Mouse (Mus musculus) small intestine, adult 2 months (tissue): ENCODE results near the gene Car5b. TPM values are rescaled to one million over a fixed set of nuclear protein-coding genes. Genes with fewer than 3 reads are reported as not detected.

Experiments used
- H3K27ac ChIP-seq: fragments of 200-500 bp; 2 replicates; pipeline ENCODE4 v1.5.1; 2012; ENCODE audit warnings: low read depth, low read length, control low read depth, inconsistent platforms; ENCODE audit not compliant: insufficient read depth
- H3K27me3 ChIP-seq: fragments of 200-500 bp; 2 replicates; pipeline ENCODE4 v1.6.1; 2012; ENCODE audit warnings: mild to moderate bottlenecking, moderate library complexity, low read length, inconsistent platforms; ENCODE audit not compliant: control insufficient read depth, insufficient read depth
- H3K36me3 ChIP-seq: fragments of 200-500 bp; 2 replicates; pipeline ENCODE4 v1.6.1; 2012; ENCODE audit warnings: mild to moderate bottlenecking, low read length, control low read depth, inconsistent platforms; ENCODE audit not compliant: control insufficient read depth, insufficient read depth
- H3K4me1 ChIP-seq: fragments of 200-500 bp; 2 replicates; pipeline ENCODE4 v1.6.1; 2012; ENCODE audit warnings: low read length, inconsistent platforms, mixed read lengths; ENCODE audit not compliant: control insufficient read depth, insufficient read depth, insufficient read length
- H3K4me3 ChIP-seq: fragments of 200-500 bp; 2 replicates; pipeline ENCODE4 v1.5.1; 2012; ENCODE audit warnings: low read depth, mild to moderate bottlenecking, control low read depth, inconsistent platforms, low read length, moderate library complexity
- CTCF ChIP-seq: fragments of 200-500 bp; IDR thresholded peaks from 2 replicates; pipeline ENCODE4 v1.5.1; 2012; ENCODE audit warnings: low read depth, mild to moderate bottlenecking, control low read depth, inconsistent platforms, low read length, moderate library complexity, mixed read lengths; ENCODE audit not compliant: insufficient replicate concordance, insufficient read length; ENCODE audit errors: extremely low read depth
- POLR2A ChIP-seq: fragments of 200-500 bp; IDR thresholded peaks from 2 replicates; pipeline ENCODE4 v1.6.1; 2012; ENCODE audit warnings: low read depth, mild to moderate bottlenecking, control low read depth, inconsistent platforms, low read length, moderate library complexity
- WGBS: fragments of 180-500 bp; shearing (Covaris S2); methylation state at CpG from one replicate; pipeline ENCODE4 v1.1.7; 2018; 5-methylcytosine and 5-hydroxymethylcytosine counted together
- polyA plus RNA-seq: library from polyadenylated mRNA; depleted of rRNA; stranded (reverse); fragments of >200 nt; gene quantifications from 2 replicates; pipeline ENCODE4 v1.2.3, GENCODE M21; 2012

Gene Car5b
- polyA plus RNA-seq, 1 experiment: 0.16 TPM

GRCm38 (mm10) chrX:164013318-164013717, 14.5 kb downstream of the Car5b start:
- Histone ChIP-seq H3K36me3 (no peaks in the 10 kb centered on the region), H3K4me3 (no peak overlapping the region), H3K27ac (no peak overlapping the region), H3K27me3 (no peaks in the 10 kb centered on the region), H3K4me1 (no peaks in the 10 kb centered on the region)
- TF ChIP-seq CTCF: no peak
- no peak for TF ChIP-seq POLR2A
- 65% methylated on average over 2 of the region's 2 CpGs for WGBS

- Histone ChIP-seq H3K27ac (no peak overlapping the region), H3K27me3 (no peaks in the 10 kb centered on the region), H3K4me1 (no peaks in the 10 kb centered on the region), H3K36me3 (no peaks in the 10 kb centered on the region), H3K4me3 (no peak overlapping the region)
- WGBS: 29% methylated on average over 2 of the region's 2 CpGs
- TF ChIP-seq CTCF (no peak), POLR2A (no peak)
Measured at GRCm38 (mm10) chrX:164004809-164005208, 23.0 kb downstream of the Car5b start.

GRCm38 (mm10) chrX:163999848-164000247, 27.9 kb downstream of the Car5b start:
- Histone ChIP-seq H3K4me1 (no peaks in the 10 kb centered on the region), H3K36me3 (no peaks in the 10 kb centered on the region), H3K4me3 (no peak overlapping the region), H3K27me3 (no peaks in the 10 kb centered on the region), H3K27ac (no peak overlapping the region)
- TF ChIP-seq POLR2A (no peak), CTCF (no peak)
- 75% methylated on average over 1 of the region's 1 CpGs for WGBS

GRCm38 (mm10) chrX:163996754-163997153, 31.0 kb downstream of the Car5b start:
- Histone ChIP-seq H3K4me1 (no peaks in the 10 kb centered on the region), H3K27me3 (no peaks in the 10 kb centered on the region), H3K27ac (no peak overlapping the region), H3K36me3 (no peaks in the 10 kb centered on the region), H3K4me3 (no peak overlapping the region)
- TF ChIP-seq POLR2A: no peak
- no peak for TF ChIP-seq CTCF
- 96% methylated on average over 3 of the region's 3 CpGs for WGBS

- H3K27ac ChIP-seq: no peak overlapping the region
- 68% methylated on average over 3 of the region's 3 CpGs for WGBS
- H3K36me3 ChIP-seq: no peaks in the 10 kb centered on the region
- H3K4me1 ChIP-seq: no peaks in the 10 kb centered on the region
- H3K27me3 ChIP-seq: no peaks in the 10 kb centered on the region
- TF ChIP-seq POLR2A (no peak), CTCF (no peak)
- H3K4me3 ChIP-seq: no peak overlapping the region
Measured at GRCm38 (mm10) chrX:163987718-163988374, 40.0 kb downstream of the Car5b start.

- Histone ChIP-seq H3K27ac (no peak overlapping the region), H3K36me3 (no peaks in the 10 kb centered on the region), H3K4me1 (no peaks in the 10 kb centered on the region), H3K4me3 (no peak overlapping the region), H3K27me3 (no peaks in the 10 kb centered on the region)
- TF ChIP-seq CTCF (no peak), POLR2A (no peak)
- 76% methylated on average over 6 of the region's 6 CpGs for WGBS
Measured at GRCm38 (mm10) chrX:163982129-163982528, 45.7 kb downstream of the Car5b start.

GRCm38 (mm10) chrX:163981500-163981899, 46.3 kb downstream of the Car5b start:
- H3K4me1 ChIP-seq: no peaks in the 10 kb centered on the region
- no peaks in the 10 kb centered on the region for H3K27me3 ChIP-seq
- 50% methylated on average over 4 of the region's 4 CpGs for WGBS
- TF ChIP-seq CTCF (no peak), POLR2A (no peak)
- no peak overlapping the region for H3K27ac ChIP-seq
- H3K4me3 ChIP-seq: no peak overlapping the region
- H3K36me3 ChIP-seq: no peaks in the 10 kb centered on the region
